Mouse (Mus musculus) cerebellum, adult 2 months (tissue): ENCODE data around the gene Myh2.

ENCODE experiments used
- CTCF ChIP-seq: fragments of 200-500 bp; IDR thresholded peaks from 2 replicates; pipeline ENCODE4 v1.5.1; 2011; ENCODE audit warnings: low read depth, mild to moderate bottlenecking, control low read depth, low read length, moderate library complexity, borderline replicate concordance; ENCODE audit not compliant: insufficient read depth
- POLR2A ChIP-seq: fragments of 200-500 bp; IDR thresholded peaks from 2 replicates; pipeline ENCODE4 v1.6.1; 2011; ENCODE audit warnings: low read length, control low read depth, borderline replicate concordance; ENCODE audit not compliant: insufficient read depth

DNA sequence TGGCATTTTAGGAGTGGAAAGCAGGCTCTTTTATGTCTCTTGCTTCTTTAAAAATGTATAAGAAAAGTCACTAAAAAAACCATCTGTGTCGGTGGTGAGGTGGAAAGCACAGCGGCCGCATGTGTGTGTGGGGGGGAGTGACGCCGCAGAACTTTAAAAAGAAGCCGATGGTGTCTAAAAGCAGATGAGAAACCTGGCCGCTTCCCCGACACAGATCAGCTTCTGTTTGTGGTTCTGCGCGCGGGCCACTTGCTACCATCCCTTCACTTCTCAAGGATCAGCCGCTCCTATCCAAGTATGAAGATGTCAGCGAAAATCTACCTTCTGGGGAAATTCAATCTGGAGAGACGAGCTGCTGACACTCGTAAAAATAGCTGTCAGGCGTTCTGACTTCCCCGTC is 45.5 kb upstream of the Myh2 start:
- TF ChIP-seq POLR2A = no peak
- no peak for TF ChIP-seq CTCF
